Mouse (Mus musculus): ENCODE measurements around the gene Zfp536. TPM values are rescaled to one million over a fixed set of nuclear protein-coding genes. Genes with fewer than 3 reads are reported as not detected.
A peak's percentile ranks its signal among the peaks of the same experiment; 100 is the strongest.

Zfp536 gene
- polyA plus RNA-seq, 1 experiment from 2014 or later = 1.9 TPM

DNA sequence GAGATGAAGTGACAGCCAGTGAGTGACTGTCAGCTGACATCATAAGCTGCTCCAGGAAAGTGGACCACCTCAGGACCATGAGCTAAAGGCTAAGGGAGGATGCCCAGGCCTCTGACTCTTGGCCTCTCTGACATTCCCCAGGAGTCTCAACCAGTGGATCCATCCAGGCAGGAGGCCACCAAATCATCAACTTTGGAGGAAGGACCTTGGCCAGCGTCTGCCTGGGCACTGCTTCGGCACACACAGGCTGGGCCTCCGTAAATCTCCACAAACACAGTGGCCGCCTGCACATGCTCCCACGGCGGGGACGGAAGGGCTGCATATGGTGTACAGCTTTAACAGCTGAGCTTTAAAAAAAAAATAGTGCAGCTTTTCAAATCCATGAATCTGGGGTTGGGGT lies 210.9 kb downstream of the Zfp536 start:
- H3K9me3 ChIP-seq (ENCODE audit: control insufficient read depth, low read length) = no peaks in the 10 kb centered on the region
- no peak overlapping the region for H3K9ac ChIP-seq (ENCODE audit: low read length)
- WGBS = 32% methylated on average over 7 of the region's 7 CpGs
- H3K4me2 ChIP-seq (ENCODE audit: low read depth, severe bottlenecking) = no peak overlapping the region
- H3K36me3 ChIP-seq (ENCODE audit: control insufficient read depth, insufficient read depth, low read length) = no peaks in the 10 kb centered on the region
- peaks cover 23% of the 10 kb centered on the region for H3K4me1 ChIP-seq (ENCODE audit: control insufficient read depth, insufficient read depth, low read length)
- H3K27me3 ChIP-seq (ENCODE audit: control insufficient read depth, insufficient read depth, low read length) = 0 out of 2 replicates have a peak, but pooled peaks cover 2% of the 10 kb centered on the region
- H3K27ac ChIP-seq (replicated peaks; ENCODE audit: low read depth, low read length) = no peak overlapping the region
- ATAC-seq (ENCODE audit: insufficient number of reproducible peaks, low FRiP score, low TSS enrichment, low read depth) (no peak), DNase-seq (ENCODE audit: low spot score) (peak; percentile 41)
- no peak overlapping the region for H3K4me3 ChIP-seq (ENCODE audit: low read depth, low read length)

GRCm38 (mm10) chr7:37560581-37560980 lies 212.9 kb downstream of the Zfp536 start:
- Histone ChIP-seq H3K27me3 (ENCODE audit: control insufficient read depth, insufficient read depth, low read length) (no peaks in the 10 kb centered on the region), H3K4me1 (ENCODE audit: control insufficient read depth, insufficient read depth, low read length) (peaks cover 17% of the 10 kb centered on the region), H3K36me3 (ENCODE audit: control insufficient read depth, insufficient read depth, low read length) (no peaks in the 10 kb centered on the region), H3K27ac (replicated peaks; ENCODE audit: low read depth, low read length) (no peak overlapping the region), H3K9ac (ENCODE audit: low read length) (no peak overlapping the region), H3K9me3 (ENCODE audit: control insufficient read depth, low read length) (no peaks in the 10 kb centered on the region), H3K4me2 (ENCODE audit: low read depth, severe bottlenecking) (no peak overlapping the region), H3K4me3 (ENCODE audit: low read depth, low read length) (no peak overlapping the region)
- no peak for ATAC-seq (ENCODE audit: insufficient number of reproducible peaks, low FRiP score, low TSS enrichment, low read depth)
- 76% methylated on average over 7 of the region's 7 CpGs for WGBS
- no peak for DNase-seq (ENCODE audit: low spot score)

- Histone ChIP-seq H3K9ac (ENCODE audit: low read length) (no peak overlapping the region), H3K9me3 (ENCODE audit: control insufficient read depth, low read length) (no peaks in the 10 kb centered on the region), H3K27me3 (ENCODE audit: control insufficient read depth, insufficient read depth, low read length) (no peaks in the 10 kb centered on the region), H3K4me1 (ENCODE audit: control insufficient read depth, insufficient read depth, low read length) (peaks cover 17% of the 10 kb centered on the region), H3K27ac (replicated peaks; ENCODE audit: low read depth, low read length) (no peak overlapping the region), H3K36me3 (ENCODE audit: control insufficient read depth, insufficient read depth, low read length) (no peaks in the 10 kb centered on the region), H3K4me3 (ENCODE audit: low read depth, low read length) (no peak overlapping the region), H3K4me2 (ENCODE audit: low read depth, severe bottlenecking) (no peak overlapping the region)
- 46% methylated on average over 3 of the region's 3 CpGs for WGBS
- DNase-seq (ENCODE audit: low spot score) (no peak), ATAC-seq (ENCODE audit: insufficient number of reproducible peaks, low FRiP score, low TSS enrichment, low read depth) (no peak)
Observed at GRCm38 (mm10) chr7:37559851-37560250, 213.6 kb downstream of the Zfp536 start.

GRCm38 (mm10) chr7:37559341-37559740 lies 214.1 kb downstream of the Zfp536 start:
- Histone ChIP-seq H3K4me2 (ENCODE audit: low read depth, severe bottlenecking) (no peak overlapping the region), H3K4me1 (ENCODE audit: control insufficient read depth, insufficient read depth, low read length) (peaks cover 17% of the 10 kb centered on the region), H3K27me3 (ENCODE audit: control insufficient read depth, insufficient read depth, low read length) (no peaks in the 10 kb centered on the region), H3K9me3 (ENCODE audit: control insufficient read depth, low read length) (no peaks in the 10 kb centered on the region), H3K27ac (replicated peaks; ENCODE audit: low read depth, low read length) (no peak overlapping the region), H3K4me3 (ENCODE audit: low read depth, low read length) (no peak overlapping the region), H3K9ac (ENCODE audit: low read length) (no peak overlapping the region), H3K36me3 (ENCODE audit: control insufficient read depth, insufficient read depth, low read length) (no peaks in the 10 kb centered on the region)
- ATAC-seq (ENCODE audit: insufficient number of reproducible peaks, low FRiP score, low TSS enrichment, low read depth) (no peak), DNase-seq (ENCODE audit: low spot score) (no peak)
- 88% methylated on average over 6 of the region's 6 CpGs for WGBS

GRCm38 (mm10) chr7:37556811-37557210 lies 216.6 kb downstream of the Zfp536 start:
- H3K36me3 ChIP-seq (ENCODE audit: control insufficient read depth, insufficient read depth, low read length) = no peaks in the 10 kb centered on the region
- ATAC-seq (ENCODE audit: insufficient number of reproducible peaks, low FRiP score, low TSS enrichment, low read depth) = no peak
- 96% methylated on average over 1 of the region's 1 CpGs for WGBS

DNA sequence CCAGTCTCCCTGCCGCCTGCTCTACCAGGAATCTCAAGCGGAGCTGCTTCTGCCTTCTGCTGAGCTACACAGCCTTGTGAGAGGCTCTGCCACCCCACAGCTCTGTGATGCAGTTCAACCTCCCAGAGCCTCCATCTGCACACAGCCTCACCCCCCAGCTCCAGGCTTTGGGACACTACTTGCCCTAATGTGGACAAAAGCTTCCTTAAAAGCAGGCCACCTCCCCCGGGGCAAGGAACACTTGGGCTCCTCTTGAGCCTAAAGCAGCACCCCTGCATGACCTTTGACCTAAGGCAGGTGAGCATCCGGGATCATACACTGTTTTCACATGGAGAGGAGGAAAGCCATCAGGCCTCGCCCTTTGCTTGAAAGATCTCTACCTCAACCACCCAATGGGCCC lies 219.0 kb downstream of the Zfp536 start:
- Histone ChIP-seq H3K27me3 (ENCODE audit: control insufficient read depth, insufficient read depth, low read length) (no peaks in the 10 kb centered on the region), H3K4me2 (ENCODE audit: low read depth, severe bottlenecking) (no peak overlapping the region), H3K4me3 (ENCODE audit: low read depth, low read length) (no peak overlapping the region), H3K9me3 (ENCODE audit: control insufficient read depth, low read length) (no peaks in the 10 kb centered on the region), H3K9ac (ENCODE audit: low read length) (no peak overlapping the region), H3K27ac (replicated peaks; ENCODE audit: low read depth, low read length) (no peak overlapping the region), H3K36me3 (ENCODE audit: control insufficient read depth, insufficient read depth, low read length) (no peaks in the 10 kb centered on the region), H3K4me1 (ENCODE audit: control insufficient read depth, insufficient read depth, low read length) (no peaks in the 10 kb centered on the region)
- ATAC-seq (ENCODE audit: insufficient number of reproducible peaks, low FRiP score, low TSS enrichment, low read depth) = no peak
- no peak for DNase-seq (ENCODE audit: low spot score)
- 69% methylated on average over 5 of the region's 5 CpGs for WGBS

More at GRCm38 (mm10) chr7:37556811-37557210, 216.6 kb downstream of the Zfp536 start:
- Histone ChIP-seq H3K4me1 (ENCODE audit: control insufficient read depth, insufficient read depth, low read length) (no peaks in the 10 kb centered on the region), H3K9me3 (ENCODE audit: control insufficient read depth, low read length) (no peaks in the 10 kb centered on the region), H3K4me3 (ENCODE audit: low read depth, low read length) (no peak overlapping the region), H3K4me2 (ENCODE audit: low read depth, severe bottlenecking) (no peak overlapping the region), H3K27ac (replicated peaks; ENCODE audit: low read depth, low read length) (no peak overlapping the region), H3K9ac (ENCODE audit: low read length) (no peak overlapping the region), H3K27me3 (ENCODE audit: control insufficient read depth, insufficient read depth, low read length) (no peaks in the 10 kb centered on the region)
- DNase-seq (ENCODE audit: low spot score) = no peak

GRCm38 (mm10) chr7:37553646-37554045 lies 219.8 kb downstream of the Zfp536 start:
- Histone ChIP-seq H3K4me1 (ENCODE audit: control insufficient read depth, insufficient read depth, low read length) (no peaks in the 10 kb centered on the region), H3K36me3 (ENCODE audit: control insufficient read depth, insufficient read depth, low read length) (no peaks in the 10 kb centered on the region), H3K27me3 (ENCODE audit: control insufficient read depth, insufficient read depth, low read length) (no peaks in the 10 kb centered on the region), H3K4me3 (ENCODE audit: low read depth, low read length) (no peak overlapping the region), H3K27ac (replicated peaks; ENCODE audit: low read depth, low read length) (no peak overlapping the region), H3K9me3 (ENCODE audit: control insufficient read depth, low read length) (no peaks in the 10 kb centered on the region), H3K9ac (ENCODE audit: low read length) (no peak overlapping the region), H3K4me2 (ENCODE audit: low read depth, severe bottlenecking) (no peak overlapping the region)
- DNase-seq (ENCODE audit: low spot score) = no peak
- 65% methylated on average over 3 of the region's 3 CpGs for WGBS
- ATAC-seq (ENCODE audit: insufficient number of reproducible peaks, low FRiP score, low TSS enrichment, low read depth) = no peak

GRCm38 (mm10) chr7:37552384-37552783 lies 221.1 kb downstream of the Zfp536 start:
- no peak for ATAC-seq (ENCODE audit: insufficient number of reproducible peaks, low FRiP score, low TSS enrichment, low read depth)
- H3K4me3 ChIP-seq (ENCODE audit: low read depth, low read length) = no peak overlapping the region
- 50% methylated on average over 3 of the region's 3 CpGs for WGBS
- no peak overlapping the region; the same call in 1 of the 2 replicates for H3K9ac ChIP-seq (ENCODE audit: low read length)
- H3K27me3 ChIP-seq (ENCODE audit: control insufficient read depth, insufficient read depth, low read length) = no peaks in the 10 kb centered on the region
- no peak for DNase-seq (ENCODE audit: low spot score)
- no peak overlapping the region for H3K4me2 ChIP-seq (ENCODE audit: low read depth, severe bottlenecking)
- H3K27ac ChIP-seq (replicated peaks; ENCODE audit: low read depth, low read length) = no peak overlapping the region
- H3K4me1 ChIP-seq (ENCODE audit: control insufficient read depth, insufficient read depth, low read length) = no peaks in the 10 kb centered on the region
- H3K36me3 ChIP-seq (ENCODE audit: control insufficient read depth, insufficient read depth, low read length) = no peaks in the 10 kb centered on the region
- no peaks in the 10 kb centered on the region for H3K9me3 ChIP-seq (ENCODE audit: control insufficient read depth, low read length)

DNA sequence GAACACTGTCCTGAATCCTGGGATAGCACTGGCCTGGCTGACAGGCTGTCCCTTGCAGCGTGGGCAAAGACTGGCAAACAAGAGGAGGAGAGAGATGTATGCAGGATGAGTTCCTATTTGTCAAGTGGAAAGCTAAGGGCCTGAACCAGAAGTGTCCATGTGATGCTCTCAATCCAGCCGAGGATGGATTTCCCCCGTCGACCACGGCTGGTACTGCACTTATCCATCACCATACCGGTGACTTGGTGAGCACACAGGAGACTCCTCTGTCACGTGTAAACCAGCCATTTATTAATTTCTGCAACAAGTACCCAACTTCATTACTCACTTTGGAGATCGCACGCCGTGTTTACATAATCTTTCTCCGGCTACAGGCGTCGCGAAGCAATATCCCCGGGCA lies 224.6 kb downstream of the Zfp536 start:
- Histone ChIP-seq H3K4me2 (ENCODE audit: low read depth, severe bottlenecking) (no peak overlapping the region), H3K4me1 (ENCODE audit: control insufficient read depth, insufficient read depth, low read length) (no peaks in the 10 kb centered on the region), H3K36me3 (ENCODE audit: control insufficient read depth, insufficient read depth, low read length) (no peaks in the 10 kb centered on the region), H3K27me3 (ENCODE audit: control insufficient read depth, insufficient read depth, low read length) (no peaks in the 10 kb centered on the region), H3K9ac (ENCODE audit: low read length) (no peak overlapping the region), H3K9me3 (ENCODE audit: control insufficient read depth, low read length) (no peaks in the 10 kb centered on the region), H3K27ac (replicated peaks; ENCODE audit: low read depth, low read length) (no peak overlapping the region), H3K4me3 (ENCODE audit: low read depth, low read length) (no peak overlapping the region)
- DNase-seq (ENCODE audit: low spot score) (peak; percentile 36), ATAC-seq (ENCODE audit: insufficient number of reproducible peaks, low FRiP score, low TSS enrichment, low read depth) (no peak)
- 65% methylated on average over 15 of the region's 15 CpGs for WGBS

Data from limb, embryonic 11.5 days (tissue).